Mouse (Mus musculus): ENCODE data around the gene Atoh7. TPM values are rescaled to one million over a fixed set of nuclear protein-coding genes. Genes with fewer than 3 reads are reported as not detected.

Gene Atoh7
- not detected in 2 replicates for polyA plus RNA-seq (2015; fragmentation: Nextera tagmentation; extraction: Ambion mirVana)

GRCm38 (mm10) chr10:63099521-63099920 is at the start of gene Atoh7:
TSS of gene Atoh7 (plus strand) at chr10:63099651.

DNA sequence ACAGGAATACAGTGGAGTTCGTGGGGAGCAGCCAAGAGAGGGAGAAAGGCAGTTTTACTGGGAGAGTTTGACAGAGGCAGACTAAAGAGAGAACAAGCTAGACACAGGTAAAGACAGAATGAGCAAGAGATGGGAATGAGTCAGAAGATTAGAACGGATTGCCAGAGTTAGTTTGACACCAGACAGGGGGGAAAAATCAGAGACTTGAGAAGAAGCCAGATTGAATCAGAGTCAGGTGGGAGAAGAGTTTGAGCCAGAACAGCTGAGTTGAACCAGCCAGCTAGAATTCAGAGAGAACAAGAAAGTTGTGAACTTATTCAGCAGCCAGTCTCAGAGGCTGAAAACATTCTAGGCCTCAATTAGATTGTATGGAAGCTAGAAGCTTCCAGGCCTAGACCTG is 39.6 kb upstream of the Atoh7 start, which contains the start of gene Pbld1:
TSS of gene Pbld1 (plus strand) at position 301 of the 400 bp plus-strand sequence.

Other genes with a start within 250 kb of the Atoh7 start
- gene Tet1, start 190.7 kb upstream of the Atoh7 start, polyA plus RNA-seq (2015; fragmentation: Nextera tagmentation; extraction: Ambion mirVana), result 7.1 and 7.8 TPM in 2 replicates
- gene Slc25a16, start 179.0 kb upstream of the Atoh7 start, polyA plus RNA-seq (2015; fragmentation: Nextera tagmentation; extraction: Ambion mirVana), result 12.7 and 13.8 TPM in 2 replicates
- gene Dna2, start 152.6 kb upstream of the Atoh7 start, polyA plus RNA-seq (2015; fragmentation: Nextera tagmentation; extraction: Ambion mirVana), result 2.9 and 4.0 TPM in 2 replicates
- gene Rufy2, start 119.4 kb upstream of the Atoh7 start, polyA plus RNA-seq (2015; fragmentation: Nextera tagmentation; extraction: Ambion mirVana), result 13.5 and 14.6 TPM in 2 replicates
- gene Hnrnph3, start 75.4 kb upstream of the Atoh7 start, polyA plus RNA-seq (2015; fragmentation: Nextera tagmentation; extraction: Ambion mirVana), result 30.7 and 34.8 TPM in 2 replicates
- 0.88 and 0.91 TPM in 2 replicates for gene Pbld2, start 75.3 kb upstream of the Atoh7 start, polyA plus RNA-seq (2015; fragmentation: Nextera tagmentation; extraction: Ambion mirVana)
- 0.23 and 0.39 TPM in 2 replicates for gene Pbld1, start 39.5 kb upstream of the Atoh7 start, polyA plus RNA-seq (2015; fragmentation: Nextera tagmentation; extraction: Ambion mirVana)
- gene Mypn, start 104.3 kb downstream of the Atoh7 start, polyA plus RNA-seq (2015; fragmentation: Nextera tagmentation; extraction: Ambion mirVana), result 0.75 and 1.0 TPM in 2 replicates
- gene Herc4, start 144.2 kb downstream of the Atoh7 start, polyA plus RNA-seq (2015; fragmentation: Nextera tagmentation; extraction: Ambion mirVana), result 42.0 and 47.9 TPM in 2 replicates

Data from urinary bladder, postnatal 0 days (tissue).